Mouse (Mus musculus) testis, postnatal 10 days (tissue): ENCODE data around the gene Aco2.
A peak's percentile ranks its signal among the peaks of the same experiment; 100 is the strongest.

Experiments
- DNase-seq: peaks from one replicate; pipeline ENCODE4 v3.0.0; 2021; ENCODE audit warnings: low spot score

The Aco2 gene

GRCm38 (mm10) chr15:81872262-81873136, at the start of gene Aco2:
TSS of gene Aco2 (plus strand) at chr15:81872309.
- DNase-seq = peak; percentile 100

- no peak for DNase-seq
Observed at GRCm38 (mm10) chr15:81822631-81823030, 49.5 kb upstream of the Aco2 start.

GRCm38 (mm10) chr15:81824832-81825231, 47.3 kb upstream of the Aco2 start:
- no peak for DNase-seq

- DNase-seq = no peak
Observed at GRCm38 (mm10) chr15:81828426-81829207, 43.5 kb upstream of the Aco2 start.

GRCm38 (mm10) chr15:81829208-81829580, 42.9 kb upstream of the Aco2 start:
- DNase-seq = no peak

GRCm38 (mm10) chr15:81830530-81830929, 41.6 kb upstream of the Aco2 start:
- no peak for DNase-seq

GRCm38 (mm10) chr15:81831136-81831825, 40.8 kb upstream of the Aco2 start:
- DNase-seq = peak; percentile 95

- DNase-seq = no peak
Observed at GRCm38 (mm10) chr15:81832219-81832618, 39.9 kb upstream of the Aco2 start.

GRCm38 (mm10) chr15:81833481-81833880, 38.6 kb upstream of the Aco2 start:
- no peak for DNase-seq

GRCm38 (mm10) chr15:81834171-81834841, 37.8 kb upstream of the Aco2 start:
- no peak for DNase-seq

GRCm38 (mm10) chr15:81835007-81835880, 36.9 kb upstream of the Aco2 start:
- DNase-seq = no peak

GRCm38 (mm10) chr15:81836124-81836821, 35.8 kb upstream of the Aco2 start:
- DNase-seq = peak; percentile 86

GRCm38 (mm10) chr15:81836966-81837920, 34.9 kb upstream of the Aco2 start:
- no peak for DNase-seq

GRCm38 (mm10) chr15:81838554-81839235, 33.4 kb upstream of the Aco2 start:
- DNase-seq = no peak

- DNase-seq = peak; percentile 91
Observed at GRCm38 (mm10) chr15:81839634-81840033, 32.5 kb upstream of the Aco2 start.

GRCm38 (mm10) chr15:81840306-81840705, 31.8 kb upstream of the Aco2 start:
- DNase-seq = no peak

GRCm38 (mm10) chr15:81842275-81842674, 29.8 kb upstream of the Aco2 start:
- DNase-seq = no peak

GRCm38 (mm10) chr15:81845033-81845625, 27.0 kb upstream of the Aco2 start:
- DNase-seq = no peak
